Mouse (Mus musculus) ovary, postnatal 10 days (tissue): Measurements from ENCODE around the gene Serpina11.
"Not testable (repeated sequence)": the region's sequence is repeated elsewhere in the genome, so short reads cannot be mapped to it uniquely, and the experiment has no call there.

Experiments
- DNase-seq: peaks from one replicate; pipeline ENCODE4 v3.0.0; 2022; ENCODE audit warnings: low spot score

The Serpina11 gene

GRCm38 (mm10) chr12:103971080-103971479, 18.7 kb downstream of the Serpina11 start:
- no peak for DNase-seq

DNA sequence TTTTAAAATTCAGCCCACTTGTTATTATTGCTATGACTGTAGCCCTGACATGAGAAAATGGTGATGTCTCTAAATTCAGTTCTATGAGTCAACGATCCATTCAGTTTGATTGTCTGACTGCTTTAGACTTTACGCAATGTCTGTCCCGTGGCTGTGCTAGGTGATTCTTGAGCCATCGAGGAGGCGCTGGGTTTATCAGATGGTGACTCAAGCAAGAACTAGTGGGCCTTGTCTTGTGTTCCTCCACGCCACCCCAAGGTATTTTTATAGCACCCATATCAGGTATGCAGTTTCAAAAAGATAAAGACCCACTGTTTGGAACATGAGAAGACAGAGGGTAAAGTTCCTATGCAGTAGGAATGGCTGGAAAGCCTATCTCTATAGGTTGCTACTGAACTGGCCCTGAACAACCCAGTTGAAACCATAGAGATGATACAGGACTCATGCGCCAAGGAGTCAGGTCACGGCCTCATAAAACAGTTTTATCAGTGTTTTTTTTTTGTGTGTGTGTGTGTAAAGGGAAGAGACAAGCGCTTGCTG, 20.1 kb downstream of the Serpina11 start:
- no peak for DNase-seq

DNA sequence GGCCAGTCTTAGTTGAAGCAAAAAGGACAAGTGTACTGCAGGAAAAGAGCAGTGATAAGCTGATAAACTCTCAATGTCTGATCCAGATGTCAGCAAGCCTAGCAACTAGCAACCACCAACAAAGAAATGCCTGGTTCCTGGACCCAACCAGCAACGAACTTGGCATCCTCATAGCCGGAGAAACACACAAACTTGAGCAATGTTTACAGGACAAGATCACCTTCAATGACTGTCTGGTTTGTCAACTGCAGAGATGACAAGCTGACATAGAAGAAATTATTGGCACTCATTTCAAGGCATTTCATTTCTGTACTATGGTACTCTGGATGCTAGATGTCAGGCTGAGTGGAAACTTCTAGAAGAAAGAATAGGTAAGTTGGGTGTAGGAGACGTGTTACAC, 23.0 kb downstream of the Serpina11 start:
- no peak for DNase-seq

DNA sequence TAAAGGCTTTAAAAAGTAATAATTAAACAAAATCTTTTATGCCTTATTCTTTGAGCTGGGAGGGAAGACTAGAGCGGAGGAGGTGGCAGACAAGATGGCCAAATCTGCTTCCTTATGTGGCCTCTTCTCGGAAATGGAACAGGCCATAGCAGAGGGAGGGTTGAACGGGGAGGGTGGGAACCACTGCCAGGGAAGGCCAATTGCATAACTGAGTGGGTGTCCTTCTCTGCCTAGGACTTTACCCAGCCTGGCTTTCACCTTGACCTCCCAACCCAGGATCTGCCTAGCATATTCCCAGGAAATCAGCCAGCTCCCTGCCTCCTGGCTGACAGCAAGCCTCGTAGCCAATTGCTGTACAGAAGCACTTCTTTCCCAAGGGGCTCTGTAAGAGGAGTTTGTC, 26.5 kb downstream of the Serpina11 start:
- no peak for DNase-seq

DNA sequence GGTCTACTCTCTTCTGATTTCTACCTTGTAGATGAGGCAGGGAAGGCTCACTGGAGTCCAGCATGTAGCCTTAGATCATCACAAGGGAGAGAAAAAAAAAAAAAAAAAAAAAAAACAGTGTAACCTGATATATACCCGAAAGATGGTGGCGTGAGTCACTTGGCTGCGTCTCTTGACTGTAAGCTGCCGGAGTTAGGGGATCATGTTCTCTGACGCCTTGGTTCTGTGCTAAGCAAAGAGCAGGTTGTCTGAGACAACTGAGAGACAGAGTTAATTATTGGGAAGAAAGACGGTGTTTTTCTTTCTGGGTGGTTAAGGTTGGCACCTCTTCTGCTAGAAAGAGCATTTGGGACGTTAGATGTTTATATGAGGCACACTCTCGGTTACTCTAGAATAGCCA, 26.9 kb downstream of the Serpina11 start:
- no peak for DNase-seq

DNA sequence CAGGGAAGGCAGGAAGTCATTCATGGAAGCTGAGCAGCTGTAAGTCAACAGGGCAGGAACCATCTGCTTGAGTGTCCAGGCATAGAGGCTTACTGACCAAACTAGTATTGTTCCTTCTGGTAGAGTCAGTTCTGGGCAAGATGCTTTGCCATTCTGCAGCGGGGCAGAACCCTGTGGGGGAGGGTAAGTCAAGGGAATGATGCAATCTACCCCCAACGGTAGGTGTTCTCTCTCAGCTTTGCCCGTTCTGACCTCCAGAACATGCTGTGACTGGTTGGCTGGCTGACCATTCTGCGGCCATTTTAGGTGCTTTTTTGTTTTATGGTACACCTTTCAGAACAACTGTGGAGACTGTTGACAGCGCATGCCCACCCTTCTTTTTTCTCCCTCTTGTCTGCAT, 27.4 kb downstream of the Serpina11 start:
- no peak for DNase-seq

DNA sequence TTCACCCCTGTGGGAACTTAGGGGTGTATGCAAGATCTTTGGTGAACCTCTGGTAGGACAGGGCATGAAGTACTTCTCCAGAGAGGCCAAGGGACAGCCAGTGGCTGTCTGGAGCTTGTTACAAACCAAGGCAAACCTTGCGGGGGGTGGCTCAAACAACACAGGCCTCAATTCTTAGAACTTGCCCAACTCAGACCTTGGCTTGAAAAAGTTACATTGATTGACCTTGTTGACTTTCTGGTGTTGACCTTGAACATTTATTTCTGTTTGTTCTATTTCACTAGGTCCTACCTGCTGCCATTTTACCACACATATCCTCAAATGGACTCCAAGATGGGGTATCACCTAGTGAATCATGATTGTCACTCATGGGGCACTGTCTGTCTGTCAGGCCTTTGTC, 28.0 kb downstream of the Serpina11 start:
- no peak for DNase-seq

GRCm38 (mm10) chr12:103958798-103959197, 31.0 kb downstream of the Serpina11 start, which contains the start of gene Serpina1e:
Gene Serpina1e (minus strand): TSS chr12:103958975.
- DNase-seq, result no peak

GRCm38 (mm10) chr12:103956555-103956954, 33.2 kb downstream of the Serpina11 start:
- DNase-seq, result not testable (repeated sequence)

DNA sequence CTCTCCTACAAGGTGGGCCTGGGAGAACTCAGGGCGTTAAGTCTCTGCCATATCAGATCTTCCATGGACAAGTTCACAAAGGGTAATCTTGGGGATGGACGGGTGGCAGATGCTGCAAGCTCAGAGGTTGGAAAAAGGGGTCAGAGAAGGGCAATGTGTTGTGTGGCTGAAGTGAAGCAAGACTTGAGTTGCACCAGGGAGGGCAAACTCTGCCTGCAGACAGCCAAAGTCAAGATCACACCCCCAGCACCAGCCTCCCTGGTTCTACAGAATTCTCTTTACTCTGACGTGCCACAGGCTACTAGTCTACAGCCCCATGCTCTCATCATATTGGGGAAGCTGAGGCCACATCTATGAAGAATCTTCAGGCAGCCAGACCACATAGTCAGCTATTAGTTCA, 36.8 kb downstream of the Serpina11 start:
- DNase-seq, result not testable (repeated sequence)

GRCm38 (mm10) chr12:103946243-103946642, 43.5 kb downstream of the Serpina11 start:
- DNase-seq, result no peak
